Mouse (Mus musculus) kidney, adult 2 months (tissue): ENCODE measurements around the gene Serpina1b.
A peak's percentile ranks its signal among the peaks of the same experiment; 100 is the strongest.

Source experiments
- CTCF ChIP-seq: fragments of 200-500 bp; conservative IDR thresholded peaks from 2 replicates; pipeline ENCODE4 v1.5.1; 2011; ENCODE audit warnings: low read depth, mild to moderate bottlenecking, control low read depth, low read length, moderate library complexity, mixed read lengths; ENCODE audit not compliant: insufficient read depth, insufficient read length
- POLR2A ChIP-seq: fragments of 200-500 bp; IDR thresholded peaks from one replicate; pipeline ENCODE4 v1.6.1; 2011; ENCODE audit warnings: low read depth, low read length, control low read depth

DNA sequence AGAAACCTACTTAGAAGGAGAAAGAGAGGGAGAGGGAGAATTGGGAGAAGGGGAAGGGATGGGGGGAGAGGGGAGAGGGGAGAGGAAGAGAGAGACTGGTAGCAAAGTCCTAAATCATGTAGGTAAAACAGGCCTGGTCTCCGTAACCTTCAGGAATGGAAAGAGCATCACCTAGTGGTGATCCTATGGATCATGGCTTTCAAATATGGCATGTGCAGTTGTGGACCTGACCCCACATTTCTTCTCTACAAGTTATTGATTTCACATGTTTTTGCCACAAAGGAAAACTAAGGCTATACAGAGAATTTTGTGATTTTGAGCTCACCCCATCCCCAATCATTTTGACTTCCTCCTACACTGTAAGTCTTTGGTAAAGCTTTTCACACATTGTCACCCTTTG is 119.8 kb downstream of the Serpina1b start:
- peak; percentile 38 for TF ChIP-seq CTCF
- no peak for TF ChIP-seq POLR2A
